Mouse (Mus musculus) NIH3T3 (cell line): ENCODE data around the gene Lrrk2.
"Not testable (repeated sequence)": the region's sequence is repeated elsewhere in the genome, so short reads cannot be mapped to it uniquely, and the experiment has no call there.

Experiments
- DNase-seq: peaks from one replicate; pipeline ENCODE4 v3.0.0-alpha.2; 2012; ENCODE audit warnings: low read depth

The Lrrk2 gene

GRCm38 (mm10) chr15:91837965-91838364, 165.0 kb downstream of the Lrrk2 start, which contains the start of gene Smgc:
Gene Smgc, plus strand, starts transcription at chr15:91838265.
- no peak for DNase-seq

GRCm38 (mm10) chr15:91864130-91864529, 191.2 kb downstream of the Lrrk2 start:
- not testable (repeated sequence) for DNase-seq
